Mouse (Mus musculus): Measurements from ENCODE around the gene Mapkapk5. TPM values are rescaled to one million over a fixed set of nuclear protein-coding genes. Genes with fewer than 3 reads are reported as not detected.

Gene Mapkapk5
- polyA plus RNA-seq, 1 experiment from 2014 or later, result 68.3 TPM

Other genes starting within 250 kb of the Mapkapk5 start
- 120 and 127 TPM in 2 replicates for gene Trafd1, start 160.3 kb downstream of the Mapkapk5 start, polyA plus RNA-seq (2015; fragmentation: Nextera tagmentation; extraction: Ambion mirVana)
- 52.2 and 53.6 TPM in 2 replicates for gene Naa25, start 148.0 kb downstream of the Mapkapk5 start, polyA plus RNA-seq (2015; fragmentation: Nextera tagmentation; extraction: Ambion mirVana)
- gene Tmem116, start 94.0 kb downstream of the Mapkapk5 start, polyA plus RNA-seq (2015; fragmentation: Nextera tagmentation; extraction: Ambion mirVana), result 2.0 and 2.6 TPM in 2 replicates
- 187 and 189 TPM in 2 replicates for gene Erp29, start 93.4 kb downstream of the Mapkapk5 start, polyA plus RNA-seq (2015; fragmentation: Nextera tagmentation; extraction: Ambion mirVana)
- gene Adam1b, start 42.5 kb downstream of the Mapkapk5 start, polyA plus RNA-seq (2015; fragmentation: Nextera tagmentation; extraction: Ambion mirVana), result 0.10 and 0.14 TPM in 2 replicates
- 3.8 and 3.9 TPM in 2 replicates for gene Adam1a, start 423 bp downstream of the Mapkapk5 start, polyA plus RNA-seq (2015; fragmentation: Nextera tagmentation; extraction: Ambion mirVana)
- not detected in 2 replicates for gene Gm42878, start 423 bp downstream of the Mapkapk5 start, polyA plus RNA-seq (2015; fragmentation: Nextera tagmentation; extraction: Ambion mirVana)
- 127 and 137 TPM in 2 replicates for gene Aldh2, start 47.9 kb upstream of the Mapkapk5 start, polyA plus RNA-seq (2015; fragmentation: Nextera tagmentation; extraction: Ambion mirVana)
- gene Acad12, start 73.0 kb upstream of the Mapkapk5 start, polyA plus RNA-seq (2015; fragmentation: Nextera tagmentation; extraction: Ambion mirVana), result 1.3 and 1.6 TPM in 2 replicates
- 1.5 and 1.6 TPM in 2 replicates for gene Acad10, start 114.6 kb upstream of the Mapkapk5 start, polyA plus RNA-seq (2015; fragmentation: Nextera tagmentation; extraction: Ambion mirVana)
- 43.1 and 44.6 TPM in 2 replicates for gene Brap, start 114.7 kb upstream of the Mapkapk5 start, polyA plus RNA-seq (2015; fragmentation: Nextera tagmentation; extraction: Ambion mirVana)
- 92.6 and 111 TPM in 2 replicates for gene Atxn2, start 165.4 kb upstream of the Mapkapk5 start, polyA plus RNA-seq (2015; fragmentation: Nextera tagmentation; extraction: Ambion mirVana)